Mouse (Mus musculus) stomach, postnatal 0 days (tissue): ENCODE measurements around the gene Scube3.

Experiments used
- CTCF ChIP-seq: IDR thresholded peaks from 2 replicates; pipeline ENCODE4 v1.5.1; 2016; ENCODE audit warnings: antibody characterized with exemption, low read depth, mild to moderate bottlenecking, moderate library complexity
- EP300 ChIP-seq: optimal IDR thresholded peaks from 2 replicates; pipeline ENCODE3; 2016; ENCODE audit warnings: antibody characterized with exemption

GRCm38 (mm10) chr17:28101284-28101887, 40.6 kb upstream of the Scube3 start:
- TF ChIP-seq CTCF (no peak), EP300 (no peak)
